Mouse (Mus musculus): Measurements from ENCODE around the gene Duxbl2. TPM values are rescaled to one million over a fixed set of nuclear protein-coding genes. Genes with fewer than 3 reads are reported as not detected.
"Not testable (repeated sequence)": the region's sequence is repeated elsewhere in the genome, so short reads cannot be mapped to it uniquely, and the experiment has no call there.

Gene Duxbl2
- not detected in 2 replicates for polyA plus RNA-seq (2011; ENCODE audit: insufficient read length, low read depth, missing spikeins)

GRCm38 (mm10) chr14:26118150-26118549 lies at the start of gene Duxbl2:
Gene Duxbl2 (plus strand): TSS chr14:26118349.
- H3K4me3 ChIP-seq (ENCODE audit: insufficient read depth, low read length); H3K27ac ChIP-seq (ENCODE audit: insufficient read depth, low read length); H3K4me1 ChIP-seq (ENCODE audit: control insufficient read depth, insufficient read depth, low read length): not testable (repeated sequence)

- H3K4me3 ChIP-seq (ENCODE audit: insufficient read depth, low read length); H3K4me1 ChIP-seq (ENCODE audit: control insufficient read depth, insufficient read depth, low read length); H3K27ac ChIP-seq (ENCODE audit: insufficient read depth, low read length): not testable (repeated sequence)
These were observed 41.3 kb upstream of the Duxbl2 start for GRCm38 (mm10) chr14:26076620-26077390.

GRCm38 (mm10) chr14:26081216-26081615 lies 36.9 kb upstream of the Duxbl2 start, which contains the start of gene Cphx2:
Gene Cphx2 (plus strand): TSS chr14:26081516.
- H3K27ac ChIP-seq (ENCODE audit: insufficient read depth, low read length); H3K4me3 ChIP-seq (ENCODE audit: insufficient read depth, low read length); H3K4me1 ChIP-seq (ENCODE audit: control insufficient read depth, insufficient read depth, low read length): not testable (repeated sequence)

GRCm38 (mm10) chr14:26081997-26082396 lies 36.2 kb upstream of the Duxbl2 start, which contains the start of gene Cphx3:
Gene Cphx3 (plus strand): TSS chr14:26082297.
- H3K4me3 ChIP-seq (ENCODE audit: insufficient read depth, low read length); H3K27ac ChIP-seq (ENCODE audit: insufficient read depth, low read length); H3K4me1 ChIP-seq (ENCODE audit: control insufficient read depth, insufficient read depth, low read length): not testable (repeated sequence)

- not testable (repeated sequence) for H3K4me3 ChIP-seq (ENCODE audit: insufficient read depth, low read length); H3K27ac ChIP-seq (ENCODE audit: insufficient read depth, low read length); H3K4me1 ChIP-seq (ENCODE audit: control insufficient read depth, insufficient read depth, low read length)
These were observed 20.5 kb upstream of the Duxbl2 start for GRCm38 (mm10) chr14:26097622-26098021.

- not testable (repeated sequence) for H3K4me1 ChIP-seq (ENCODE audit: control insufficient read depth, insufficient read depth, low read length); H3K27ac ChIP-seq (ENCODE audit: insufficient read depth, low read length); H3K4me3 ChIP-seq (ENCODE audit: insufficient read depth, low read length)
These were observed 426 bp downstream of the Duxbl2 start for GRCm38 (mm10) chr14:26118550-26119000.

- not testable (repeated sequence) for H3K27ac ChIP-seq (ENCODE audit: insufficient read depth, low read length); H3K4me1 ChIP-seq (ENCODE audit: control insufficient read depth, insufficient read depth, low read length); H3K4me3 ChIP-seq (ENCODE audit: insufficient read depth, low read length)
These were observed 946 bp downstream of the Duxbl2 start for GRCm38 (mm10) chr14:26119095-26119494.

GRCm38 (mm10) chr14:26147095-26147494 lies 28.9 kb downstream of the Duxbl2 start:
- H3K4me1 ChIP-seq (ENCODE audit: control insufficient read depth, insufficient read depth, low read length); H3K4me3 ChIP-seq (ENCODE audit: insufficient read depth, low read length): not testable (repeated sequence)

GRCm38 (mm10) chr14:26156032-26156431 lies 37.9 kb downstream of the Duxbl2 start:
- not testable (repeated sequence) for H3K4me1 ChIP-seq (ENCODE audit: control insufficient read depth, insufficient read depth, low read length); H3K4me3 ChIP-seq (ENCODE audit: insufficient read depth, low read length); H3K27ac ChIP-seq (ENCODE audit: insufficient read depth, low read length)

More at GRCm38 (mm10) chr14:26147095-26147494, 28.9 kb downstream of the Duxbl2 start:
- not testable (repeated sequence) for H3K27ac ChIP-seq (ENCODE audit: insufficient read depth, low read length)

- not testable (repeated sequence) for H3K4me3 ChIP-seq (ENCODE audit: insufficient read depth, low read length); H3K27ac ChIP-seq (ENCODE audit: insufficient read depth, low read length); H3K4me1 ChIP-seq (ENCODE audit: control insufficient read depth, insufficient read depth, low read length)
These were observed 43.0 kb downstream of the Duxbl2 start for GRCm38 (mm10) chr14:26161156-26161555.

- not testable (repeated sequence) for H3K4me1 ChIP-seq (ENCODE audit: control insufficient read depth, insufficient read depth, low read length); H3K4me3 ChIP-seq (ENCODE audit: insufficient read depth, low read length)
These were observed 44.3 kb downstream of the Duxbl2 start for GRCm38 (mm10) chr14:26162423-26162822.

GRCm38 (mm10) chr14:26165266-26165665 lies 47.1 kb downstream of the Duxbl2 start:
- not testable (repeated sequence) for H3K4me1 ChIP-seq (ENCODE audit: control insufficient read depth, insufficient read depth, low read length); H3K4me3 ChIP-seq (ENCODE audit: insufficient read depth, low read length); H3K27ac ChIP-seq (ENCODE audit: insufficient read depth, low read length)

More at GRCm38 (mm10) chr14:26162423-26162822, 44.3 kb downstream of the Duxbl2 start:
- not testable (repeated sequence) for H3K27ac ChIP-seq (ENCODE audit: insufficient read depth, low read length)

GRCm38 (mm10) chr14:26173955-26174354 lies 55.8 kb downstream of the Duxbl2 start:
- H3K27ac ChIP-seq (ENCODE audit: insufficient read depth, low read length); H3K4me3 ChIP-seq (ENCODE audit: insufficient read depth, low read length); H3K4me1 ChIP-seq (ENCODE audit: control insufficient read depth, insufficient read depth, low read length): not testable (repeated sequence)

GRCm38 (mm10) chr14:26175028-26175427 lies 56.9 kb downstream of the Duxbl2 start:
- not testable (repeated sequence) for H3K4me1 ChIP-seq (ENCODE audit: control insufficient read depth, insufficient read depth, low read length); H3K27ac ChIP-seq (ENCODE audit: insufficient read depth, low read length); H3K4me3 ChIP-seq (ENCODE audit: insufficient read depth, low read length)

Measured in embryonic fibroblast, embryonic 13.5 days (primary cell).